8 mouse cellular contexts compared by ENCODE assay signal in the genomic region with DNA sequence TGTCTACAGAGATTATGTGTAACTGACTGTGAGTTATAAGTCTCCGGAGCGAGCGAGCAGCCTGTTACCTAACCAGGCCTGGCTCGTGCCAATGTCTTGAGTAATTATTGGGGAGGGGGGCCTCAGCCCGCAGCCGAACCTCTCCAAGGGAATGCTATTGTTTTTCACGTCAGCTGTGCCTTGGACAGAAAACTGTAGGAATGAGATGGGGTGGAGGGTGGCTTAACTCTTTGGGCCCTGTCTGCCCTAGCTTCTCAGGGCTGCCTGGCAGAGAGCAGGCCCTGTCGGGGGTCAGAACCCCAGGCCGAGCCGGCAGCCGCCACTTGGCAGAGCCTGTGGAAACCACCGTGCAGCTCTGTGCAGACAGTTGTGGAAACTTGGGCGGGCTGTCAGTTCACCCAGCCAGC. TPM values are rescaled to one million over a fixed set of nuclear protein-coding genes. Genes with fewer than 3 reads are reported as not detected.
A peak's percentile ranks its signal among the peaks of the same experiment; 100 is the strongest.
DNase-seq lines count a peak whose midpoint lies in the region; ATAC-seq lines count a peak whose summit lies in the region.

No protein-coding gene starts in this region.

- no peaks in the 10 kb centered on the region for H3K36me3 ChIP-seq in forebrain, embryonic 14.5 days (ENCODE audit: control insufficient read depth, insufficient read depth, low read length)
- H3K36me3 ChIP-seq in forebrain, embryonic 15.5 days = no peaks in the 10 kb centered on the region
- H3K36me3 ChIP-seq in hindbrain, embryonic 16.5 days (ENCODE audit: control insufficient read depth, insufficient read depth, low read length) = no peaks in the 10 kb centered on the region
- H3K36me3 ChIP-seq in liver, embryonic 12.5 days = no peaks in the 10 kb centered on the region

- no peak overlapping the region for H3K9ac ChIP-seq in forebrain, embryonic 14.5 days (ENCODE audit: low read length)
- H3K9ac ChIP-seq in forebrain, embryonic 15.5 days (replicated peaks) = no peak overlapping the region
- H3K9ac ChIP-seq in hindbrain, embryonic 16.5 days (ENCODE audit: low read depth, low read length) = no peak overlapping the region
- no peak overlapping the region for H3K9ac ChIP-seq in liver, embryonic 12.5 days

- 0 out of 2 replicates have a peak, but pooled peaks cover 3% of the 10 kb centered on the region for H3K27me3 ChIP-seq in forebrain, embryonic 14.5 days (replicated peaks; ENCODE audit: control insufficient read depth, insufficient read depth, low read length)
- peaks cover 3% of the 10 kb centered on the region; the same call in 1 of the 2 replicates for H3K27me3 ChIP-seq in forebrain, embryonic 15.5 days
- no peaks in the 10 kb centered on the region for H3K27me3 ChIP-seq in hindbrain, embryonic 16.5 days (replicated peaks; ENCODE audit: control insufficient read depth, insufficient read depth, low read length)
- no peaks in the 10 kb centered on the region for H3K27me3 ChIP-seq in liver, embryonic 12.5 days (replicated peaks)

- no peak for ATAC-seq in forebrain, embryonic 14.5 days
- no peak for ATAC-seq in forebrain, embryonic 15.5 days (replicated peaks)
- peak; percentile 42; the same call in 1 of the 2 replicates for ATAC-seq in hindbrain, embryonic 16.5 days
- no peak for ATAC-seq in liver, embryonic 12.5 days

- peak; percentile 44 for DNase-seq in forebrain, embryonic 14.5 days (ENCODE audit: low spot score)
- DNase-seq in gastrocnemius, adult 18-20 months (ENCODE audit: low spot score) = peak; percentile 70
- peak; percentile 37 for DNase-seq in ovary, postnatal 14 days (ENCODE audit: low spot score)
- no peak for DNase-seq in layer of hippocampus, adult 8-10 months (ENCODE audit: low spot score in 2 of 2)
- no peak for DNase-seq in left cerebral cortex, adult 8-10 months (ENCODE audit: low spot score in 2 of 2)

- 0 out of 2 replicates have a peak, but pooled peaks cover 5% of the 10 kb centered on the region for H3K4me1 ChIP-seq in forebrain, embryonic 14.5 days (ENCODE audit: control insufficient read depth, insufficient read depth, low read length)
- 0 out of 2 replicates have a peak, but pooled peaks cover 3% of the 10 kb centered on the region for H3K4me1 ChIP-seq in forebrain, embryonic 15.5 days
- H3K4me1 ChIP-seq in hindbrain, embryonic 16.5 days (ENCODE audit: control insufficient read depth, insufficient read depth, low read depth, low read length) = peaks cover 10% of the 10 kb centered on the region
- peaks cover 8% of the 10 kb centered on the region; the same call in 1 of the 2 replicates for H3K4me1 ChIP-seq in liver, embryonic 12.5 days

- WGBS in forebrain, embryonic 14.5 days = 32% methylated on average over 13 of the region's 13 CpGs
- 32% methylated on average over 13 of the region's 13 CpGs for WGBS in forebrain, embryonic 15.5 days
- 41% methylated on average over 13 of the region's 13 CpGs for WGBS in hindbrain, embryonic 16.5 days
- WGBS in liver, embryonic 12.5 days (ENCODE audit: insufficient replicate concordance) = 65% methylated on average over 13 of the region's 13 CpGs

- no peak overlapping the region for H3K4me2 ChIP-seq in forebrain, embryonic 14.5 days (ENCODE audit: low read length)
- H3K4me2 ChIP-seq in forebrain, embryonic 15.5 days (replicated peaks) = no peak overlapping the region
- H3K4me2 ChIP-seq in hindbrain, embryonic 16.5 days (ENCODE audit: low read length) = no peak overlapping the region
- no peak overlapping the region for H3K4me2 ChIP-seq in liver, embryonic 12.5 days

- no peaks in the 10 kb centered on the region for H3K9me3 ChIP-seq in forebrain, embryonic 14.5 days (replicated peaks; ENCODE audit: control insufficient read depth, low read length)
- H3K9me3 ChIP-seq in forebrain, embryonic 15.5 days = no peaks in the 10 kb centered on the region
- no peaks in the 10 kb centered on the region for H3K9me3 ChIP-seq in hindbrain, embryonic 16.5 days (ENCODE audit: control insufficient read depth, low read length)
- no peaks in the 10 kb centered on the region for H3K9me3 ChIP-seq in liver, embryonic 12.5 days (replicated peaks)

- no peak overlapping the region for H3K4me3 ChIP-seq in forebrain, embryonic 14.5 days (ENCODE audit: low read depth, low read length)
- no peak overlapping the region for H3K4me3 ChIP-seq in forebrain, embryonic 15.5 days
- H3K4me3 ChIP-seq in hindbrain, embryonic 16.5 days (ENCODE audit: low read length) = no peak overlapping the region
- no peak overlapping the region for H3K4me3 ChIP-seq in liver, embryonic 12.5 days

- no peak overlapping the region for H3K27ac ChIP-seq in forebrain, embryonic 14.5 days (ENCODE audit: low read depth, low read length)
- H3K27ac ChIP-seq in forebrain, embryonic 15.5 days (replicated peaks) = no peak overlapping the region
- H3K27ac ChIP-seq in hindbrain, embryonic 16.5 days (ENCODE audit: low read depth, low read length) = no peak overlapping the region
- no peak overlapping the region for H3K27ac ChIP-seq in liver, embryonic 12.5 days

RNA-seq across cellular contexts. Expression of gene Cdkn1c, which starts 52.2 kb away (rescaled TPM):
- 229 and 231 TPM in 2 replicates for polyA plus RNA-seq in forebrain, embryonic 14.5 days (2014; fragmentation: Nextera tagmentation; extraction: Ambion mirVana)
- 139 and 142 TPM in 2 replicates for polyA plus RNA-seq in forebrain, embryonic 15.5 days (2015; fragmentation: Nextera tagmentation; extraction: Ambion mirVana)
- total RNA-seq in gastrocnemius, adult 18-20 months (2021) = 10 to 100 TPM; 18.6 to 21.6 TPM
- polyA plus RNA-seq in hindbrain, embryonic 16.5 days (2015; fragmentation: Nextera tagmentation; extraction: Ambion mirVana) = 165 and 231 TPM in 2 replicates
- 1 to 10 TPM; 4.4 to 9.9 (median 7.0) TPM for total RNA-seq in layer of hippocampus, adult 8-10 months (2022)
- polyA plus RNA-seq in liver, embryonic 12.5 days (2016; fragmentation: Nextera tagmentation; extraction: Ambion mirVana) = 434 and 450 TPM in 2 replicates
- 10 to 100 TPM; 16.4 to 17.3 (median 16.9) TPM for total RNA-seq in left cerebral cortex, adult 8-10 months (2022)

Comparison
In these comparisons a context has a peak if more than half of its experiments do, and no peak if none do; other contexts are left out.
1. DNase-seq: peak in forebrain, embryonic 14.5 days (single experiment), gastrocnemius, adult 18-20 months (single experiment) and ovary, postnatal 14 days (single experiment); none in layer of hippocampus, adult 8-10 months (0 of 2) and left cerebral cortex, adult 8-10 months (0 of 2).